Mouse (Mus musculus) neutrophil, adult 59 days (primary cell): ENCODE data around the gene Mapk13. TPM values are rescaled to one million over a fixed set of nuclear protein-coding genes. Genes with fewer than 3 reads are reported as not detected.

Source experiments
- total RNA-seq, 2 experiments: library from RNA; stranded (reverse); gene quantifications; 1 replicate in 1 of 2; 2 replicates in 1 of 2; pipeline ENCODE4 v1.2.4; 2023

The Mapk13 gene
- total RNA-seq, result 100 to 1,000 TPM; 145 to 187 TPM

DNA sequence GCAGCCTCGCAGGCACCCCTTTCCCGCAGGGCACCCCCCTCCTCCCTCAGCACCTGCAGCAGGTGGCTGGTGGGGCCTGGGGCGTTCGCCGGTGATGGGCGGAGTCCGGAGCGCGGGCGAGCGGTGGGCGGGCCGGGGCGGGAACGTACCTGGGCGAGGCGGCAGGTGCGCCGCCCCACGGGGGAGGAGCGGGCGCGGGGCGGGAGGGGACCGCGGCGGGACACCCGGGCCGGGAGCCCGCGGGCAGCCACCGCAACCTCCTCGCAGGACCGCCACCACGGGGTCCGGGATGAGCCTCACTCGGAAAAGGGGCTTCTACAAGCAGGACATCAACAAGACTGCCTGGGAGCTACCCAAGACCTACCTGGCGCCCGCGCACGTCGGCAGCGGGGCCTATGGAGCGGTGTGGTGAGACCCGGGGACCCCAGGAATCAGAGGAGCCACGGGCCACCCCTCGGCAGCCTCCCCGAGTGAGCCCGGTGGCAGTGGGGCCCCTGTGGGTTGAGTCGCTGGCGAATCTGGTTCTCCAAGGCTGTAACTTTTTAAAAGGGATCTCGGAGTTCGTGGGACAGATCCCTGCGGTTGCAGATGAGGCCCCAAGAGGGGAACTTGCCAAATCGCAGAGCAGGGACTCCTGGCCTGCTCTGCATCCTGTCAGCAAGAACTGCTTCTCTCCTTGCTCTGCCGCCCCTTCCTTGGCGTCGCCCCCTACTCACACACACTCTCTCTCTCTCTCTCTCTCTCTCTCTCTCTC, at the start of gene Mapk13:
Gene Mapk13, plus strand, starts transcription at position 177 of the 754 bp plus-strand sequence.

DNA sequence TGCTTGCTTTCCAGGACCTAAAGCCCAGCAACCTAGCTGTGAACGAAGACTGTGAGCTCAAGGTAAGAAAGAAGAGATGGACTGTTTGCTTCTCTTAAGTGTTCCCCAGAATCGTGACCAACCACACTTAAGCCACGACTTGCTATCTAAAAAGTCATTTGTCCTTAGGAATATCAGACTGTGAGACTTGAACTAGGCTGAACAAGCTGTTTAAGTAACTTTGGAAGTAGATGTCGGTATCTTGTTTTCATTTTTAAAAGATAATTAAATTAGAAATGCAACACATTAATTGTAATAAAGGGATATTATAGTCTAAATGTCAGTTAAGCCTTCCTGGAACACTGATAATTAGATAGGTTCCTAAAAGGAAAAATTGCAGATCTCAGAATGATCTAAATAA, 43.3 kb upstream of the Mapk13 start, which contains the start of gene AC170998.1:
Gene AC170998.1, plus strand, starts transcription at position 301 of the 400 bp plus-strand sequence.

DNA sequence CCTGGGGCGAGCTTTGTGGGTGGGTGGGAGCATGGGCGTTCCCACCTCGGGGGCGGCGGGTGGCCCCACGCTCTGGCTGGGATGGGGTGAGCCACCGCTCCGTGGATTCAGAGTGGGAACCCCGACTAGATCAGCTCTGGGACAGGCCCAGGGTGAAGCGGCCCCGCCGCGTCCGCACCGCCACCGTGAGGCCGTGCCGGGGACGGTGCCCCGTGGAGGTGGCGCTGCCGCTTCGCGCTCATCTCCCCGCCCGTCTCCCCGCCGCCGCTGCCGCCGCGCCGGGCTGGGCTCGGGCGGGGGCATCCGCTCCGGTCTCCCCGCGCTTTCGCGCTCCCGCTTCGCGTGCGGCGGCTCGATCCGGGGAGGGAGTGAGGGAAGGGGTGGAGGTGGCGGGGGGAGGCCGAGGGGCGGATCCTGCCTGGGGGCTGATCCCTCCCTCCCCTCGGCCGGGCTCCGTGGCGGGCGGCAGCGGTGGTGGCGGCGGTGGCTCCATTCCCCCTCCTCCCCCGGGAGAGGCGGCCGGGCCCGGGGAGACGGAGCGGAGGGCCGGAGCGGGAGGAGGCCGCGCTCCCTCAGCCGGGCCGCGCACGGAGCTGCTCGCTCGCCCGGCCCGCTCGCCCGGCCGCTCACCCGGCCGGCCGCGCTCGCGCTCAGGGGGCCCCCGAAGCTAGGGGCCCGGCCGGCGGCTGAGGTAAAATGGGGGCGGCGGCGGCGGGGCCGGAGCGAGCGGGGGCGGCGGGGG, 31.7 kb downstream of the Mapk13 start, which contains the start of gene Brpf3:
Gene Brpf3, plus strand, starts transcription at position 420 of the 742 bp plus-strand sequence.

Other genes with a start within 250 kb of the Mapk13 start
- gene Armc12, start 238.5 kb upstream of the Mapk13 start, total RNA-seq, result 1 to 10 TPM; 1.9 to 2.3 TPM
- gene Clpsl2, start 219.9 kb upstream of the Mapk13 start, total RNA-seq, result not detected
- gene Clps, start 208.5 kb upstream of the Mapk13 start, total RNA-seq, result not detected
- gene Lhfpl5, start 193.7 kb upstream of the Mapk13 start, total RNA-seq, result not detected
- gene Srpk1, start 146.6 kb upstream of the Mapk13 start, total RNA-seq, result 10 to 100 TPM; 52.1 to 58.2 TPM
- gene Slc26a8, start 79.1 kb upstream of the Mapk13 start, total RNA-seq, result 1 to 10 TPM; 2.2 to 2.4 TPM
- 100 to 1,000 TPM; 235 to 247 TPM for gene Mapk14, start 78.0 kb upstream of the Mapk13 start, total RNA-seq
- gene AC170998.1, start 43.2 kb upstream of the Mapk13 start, total RNA-seq, result 10 to 100 TPM in 1 of 2 experiments, 1 to 10 TPM in 1; 9.6 to 13.5 TPM
- 10 to 100 TPM; 46.3 to 55.6 TPM for gene Brpf3, start 31.8 kb downstream of the Mapk13 start, total RNA-seq
- gene Pnpla1, start 89.1 kb downstream of the Mapk13 start, total RNA-seq, result 1 to 10 TPM; 5.0 to 5.2 TPM
- under 1 TPM; 0.13 to 0.20 TPM for gene 4930539E08Rik, start 146.0 kb downstream of the Mapk13 start, total RNA-seq
- 1 to 10 TPM; 1.7 to 3.8 TPM for gene Pxt1, start 174.5 kb downstream of the Mapk13 start, total RNA-seq
- gene Kctd20, start 182.7 kb downstream of the Mapk13 start, total RNA-seq, result 100 to 1,000 TPM; 195 to 214 TPM
- 100 to 1,000 TPM; 299 to 310 TPM for gene Stk38, start 238.7 kb downstream of the Mapk13 start, total RNA-seq